Mouse (Mus musculus) limb, embryonic 13.5 days (tissue): Measurements from ENCODE around the gene Gosr1. TPM values are rescaled to one million over a fixed set of nuclear protein-coding genes. Genes with fewer than 3 reads are reported as not detected.
A peak's percentile ranks its signal among the peaks of the same experiment; 100 is the strongest.
"Not testable (repeated sequence)": the region's sequence is repeated elsewhere in the genome, so short reads cannot be mapped to it uniquely, and the experiment has no call there.

Experiments
- ATAC-seq: fragments of 200-750 bp; cut with Nextera tagmentation; 2 replicates; pipeline ENCODE4 v1.8.0; 2017; ENCODE audit warnings: low read depth, moderate number of reproducible peaks, moderate TSS enrichment; ENCODE audit not compliant: low FRiP score
- H3K27ac ChIP-seq: fragments of 300-500 bp; sonication (generic); 2 replicates; pipeline ENCODE4 v1.5.1; 2015; ENCODE audit warnings: inconsistent platforms, mild to moderate bottlenecking, moderate library complexity
- H3K27me3 ChIP-seq: fragments of 300-500 bp; sonication (generic); 2 replicates; pipeline ENCODE4 v1.6.1; 2015; ENCODE audit warnings: mild to moderate bottlenecking, inconsistent platforms
- H3K36me3 ChIP-seq: fragments of 300-500 bp; sonication (generic); 2 replicates; pipeline ENCODE4 v1.6.1; 2015; ENCODE audit warnings: inconsistent platforms, mild to moderate bottlenecking, moderate library complexity
- H3K4me1 ChIP-seq: fragments of 300-500 bp; sonication (generic); 2 replicates; pipeline ENCODE4 v1.6.1; 2015; ENCODE audit warnings: inconsistent platforms
- H3K4me2 ChIP-seq: fragments of 300-500 bp; sonication (generic); replicated peaks from 2 replicates; pipeline ENCODE4 v1.6.1; 2015; ENCODE audit warnings: inconsistent platforms, mild to moderate bottlenecking, moderate library complexity
- H3K4me3 ChIP-seq: fragments of 300-500 bp; sonication (generic); 2 replicates; pipeline ENCODE4 v1.5.1; 2015; ENCODE audit warnings: moderate library complexity, mild to moderate bottlenecking, inconsistent platforms
- H3K9ac ChIP-seq: fragments of 300-500 bp; sonication (generic); 2 replicates; pipeline ENCODE4 v1.6.1; 2015; ENCODE audit warnings: mild to moderate bottlenecking, inconsistent platforms
- H3K9me3 ChIP-seq: fragments of 300-500 bp; sonication (generic); 2 replicates; pipeline ENCODE4 v1.6.1; 2016; ENCODE audit warnings: inconsistent platforms
- WGBS: fragments of 180-500 bp; shearing (Covaris S2); methylation state at CpG from one replicate; pipeline ENCODE4 v1.1.7; 2015; 5-methylcytosine and 5-hydroxymethylcytosine counted together
- polyA plus RNA-seq: library from polyadenylated mRNA; unstranded; fragments of >200 nt; fragmentation: Nextera tagmentation; extraction: Ambion mirVana; gene quantifications from 2 replicates; pipeline ENCODE4 v1.2.1, GENCODE M21; 2015

The Gosr1 gene
- polyA plus RNA-seq, 1 experiment from 2014 or later: 24.0 TPM

DNA sequence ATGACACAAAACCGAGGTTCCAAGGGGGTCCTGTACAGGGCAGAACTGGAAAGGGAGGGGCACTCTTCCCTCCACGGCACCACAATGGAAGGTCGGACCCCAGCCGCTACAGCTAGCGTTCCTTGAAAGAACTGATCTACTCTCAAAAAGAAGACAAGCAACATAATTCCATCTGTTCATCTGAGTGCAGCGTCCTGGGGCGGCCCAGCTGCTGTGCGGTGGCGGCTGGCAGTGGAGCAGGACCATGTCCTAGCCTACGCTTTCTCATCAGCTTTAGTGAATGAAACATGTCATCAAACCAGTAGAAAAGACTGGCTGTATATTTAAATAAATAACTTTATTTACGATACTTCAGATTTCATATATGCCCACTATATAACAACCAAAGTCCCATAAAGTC, 35.3 kb downstream of the Gosr1 start:
- no peak for ATAC-seq
- Histone ChIP-seq H3K27me3 (no peaks in the 10 kb centered on the region), H3K4me2 (no peak overlapping the region), H3K9me3 (no peaks in the 10 kb centered on the region), H3K36me3 (peaks cover 60% of the 10 kb centered on the region), H3K9ac (no peak overlapping the region), H3K27ac (no peak overlapping the region), H3K4me3 (no peak overlapping the region), H3K4me1 (0 out of 2 replicates have a peak, but pooled peaks cover 4% of the 10 kb centered on the region)
- WGBS: 95% methylated on average over 11 of the region's 11 CpGs

- Histone ChIP-seq H3K9me3 (no peaks in the 10 kb centered on the region), H3K4me1 (0 out of 2 replicates have a peak, but pooled peaks cover 4% of the 10 kb centered on the region), H3K36me3 (peaks cover 22% of the 10 kb centered on the region), H3K9ac (no peak overlapping the region), H3K27me3 (no peaks in the 10 kb centered on the region), H3K4me3 (no peak overlapping the region), H3K4me2 (no peak overlapping the region), H3K27ac (no peak overlapping the region)
- 78% methylated on average over 8 of the region's 8 CpGs for whole genome bisulfite sequencing
- no peak for ATAC-seq
These were observed 39.5 kb downstream of the Gosr1 start for GRCm38 (mm10) chr11:76723911-76724310.

DNA sequence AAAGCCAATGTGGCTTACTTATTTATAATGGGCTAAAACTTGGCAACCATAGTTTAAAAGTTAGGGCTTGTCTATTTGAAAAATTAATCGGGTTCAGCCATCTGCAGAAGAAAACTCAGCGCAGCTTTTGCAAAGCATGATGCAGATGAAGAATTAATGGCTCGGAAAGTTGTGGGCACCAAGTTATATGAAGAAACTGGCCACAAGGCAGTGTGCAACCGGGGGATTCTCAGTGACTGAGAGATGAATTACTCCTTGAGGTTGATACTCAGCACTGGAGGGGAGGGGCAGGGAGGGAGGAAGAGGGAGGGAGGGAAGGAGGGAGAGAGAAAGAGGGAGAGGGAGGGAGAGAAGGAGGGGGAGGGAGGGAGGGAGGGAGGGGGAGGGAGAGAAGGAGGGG, 46.4 kb downstream of the Gosr1 start:
- ATAC-seq: no peak
- 73% methylated on average over 4 of the region's 4 CpGs for WGBS
- Histone ChIP-seq H3K36me3 (no peaks in the 10 kb centered on the region), H3K4me2 (no peak overlapping the region), H3K4me3 (no peak overlapping the region), H3K27me3 (no peaks in the 10 kb centered on the region), H3K27ac (no peak overlapping the region), H3K4me1 (no peaks in the 10 kb centered on the region), H3K9me3 (no peaks in the 10 kb centered on the region), H3K9ac (no peak overlapping the region)

DNA sequence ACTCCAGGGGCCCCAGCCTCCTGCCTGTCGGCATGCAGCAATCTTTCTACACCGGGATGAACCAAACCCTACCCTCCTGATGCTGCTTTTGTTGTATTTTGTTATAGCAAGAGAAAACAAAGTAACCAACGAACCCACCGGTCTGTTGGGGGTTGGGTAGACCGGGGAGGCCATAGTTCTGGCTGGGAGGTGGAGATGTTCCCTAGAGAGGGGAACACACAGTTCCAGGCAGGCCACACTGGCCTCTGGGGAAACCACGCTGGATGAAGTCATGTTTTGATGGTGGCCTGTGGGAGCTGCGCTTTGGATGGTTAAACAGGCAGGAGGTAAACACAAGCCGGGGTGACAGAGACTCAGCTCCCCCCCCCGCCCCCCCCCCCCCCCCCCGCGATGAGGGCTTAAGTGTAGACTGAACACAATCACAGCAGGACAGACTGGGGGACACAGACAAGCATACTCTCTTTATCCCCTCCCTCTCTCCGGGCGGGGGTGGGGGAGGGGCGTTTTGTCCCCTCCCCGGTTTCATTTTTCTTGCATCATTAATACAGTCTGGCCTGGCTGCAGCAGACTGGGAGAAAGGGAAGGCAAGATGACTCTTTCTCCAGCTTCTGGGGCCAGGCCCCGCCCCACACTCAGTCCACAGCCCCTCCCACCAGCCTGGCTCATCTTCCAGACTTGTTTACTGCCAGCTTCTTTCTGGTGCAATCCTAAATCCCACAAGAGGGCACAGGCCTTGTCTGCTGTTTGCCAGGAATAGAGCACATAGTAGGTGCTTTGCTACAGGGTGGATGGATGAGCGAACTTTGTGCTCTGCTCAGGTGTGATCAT, 53.5 kb downstream of the Gosr1 start:
- Histone ChIP-seq H3K27ac (no peak overlapping the region), H3K36me3 (no peaks in the 10 kb centered on the region), H3K4me2 (no peak overlapping the region), H3K9me3 (peaks cover 4% of the 10 kb centered on the region; the same call in 1 of the 2 replicates), H3K9ac (no peak overlapping the region), H3K4me3 (no peak overlapping the region), H3K4me1 (peaks cover 9% of the 10 kb centered on the region), H3K27me3 (no peaks in the 10 kb centered on the region)
- WGBS: 34% methylated on average over 12 of the region's 17 CpGs
- no peak for ATAC-seq

- ATAC-seq: no peak
- Histone ChIP-seq H3K36me3 (no peaks in the 10 kb centered on the region), H3K4me2 (no peak overlapping the region), H3K27ac (no peak overlapping the region), H3K9ac (no peak overlapping the region), H3K4me3 (no peak overlapping the region), H3K4me1 (peaks cover 9% of the 10 kb centered on the region), H3K9me3 (peaks cover 4% of the 10 kb centered on the region; the same call in 1 of the 2 replicates), H3K27me3 (no peaks in the 10 kb centered on the region)
- 29% methylated on average over 1 of the region's 1 CpGs for WGBS
These were observed 54.5 kb downstream of the Gosr1 start for GRCm38 (mm10) chr11:76708881-76709280.

- WGBS: 89% methylated on average over 1 of the region's 1 CpGs
- ATAC-seq: no peak
These were observed 55.3 kb downstream of the Gosr1 start for GRCm38 (mm10) chr11:76708066-76708465.

DNA sequence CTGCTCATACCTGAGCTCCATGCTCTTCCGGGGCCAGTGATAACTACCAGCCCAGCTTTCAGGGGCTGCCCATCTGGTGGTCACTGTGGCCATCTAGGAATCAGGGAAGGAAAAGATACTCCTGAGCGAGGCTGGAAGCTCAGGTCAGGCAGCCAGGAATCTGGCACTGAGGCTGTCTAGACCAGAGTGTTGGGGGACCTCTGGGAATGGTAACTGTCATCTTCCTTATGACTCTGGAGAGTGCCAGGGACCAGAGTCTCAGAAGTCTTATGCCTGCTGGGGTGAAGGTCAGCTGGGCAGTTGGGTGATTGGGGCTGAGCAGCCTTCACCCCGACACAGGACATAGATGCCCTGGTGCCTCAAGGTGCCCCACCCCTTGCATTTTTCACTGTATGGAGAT, 55.7 kb downstream of the Gosr1 start:
- WGBS: 70% methylated on average over 3 of the region's 3 CpGs
- no peak for ATAC-seq
- H3K27ac ChIP-seq: no peak overlapping the region
- H3K4me3 ChIP-seq: no peak overlapping the region
- no peak overlapping the region for H3K9ac ChIP-seq
- H3K36me3 ChIP-seq: no peaks in the 10 kb centered on the region
- H3K4me2 ChIP-seq: no peak overlapping the region
- peaks cover 4% of the 10 kb centered on the region; the same call in 1 of the 2 replicates for H3K9me3 ChIP-seq
- peaks cover 9% of the 10 kb centered on the region for H3K4me1 ChIP-seq
- no peaks in the 10 kb centered on the region for H3K27me3 ChIP-seq

More at GRCm38 (mm10) chr11:76708066-76708465, 55.3 kb downstream of the Gosr1 start:
- no peaks in the 10 kb centered on the region for H3K27me3 ChIP-seq
- no peak overlapping the region for H3K9ac ChIP-seq
- no peak overlapping the region for H3K4me3 ChIP-seq
- no peak overlapping the region for H3K27ac ChIP-seq
- peaks cover 4% of the 10 kb centered on the region; the same call in 1 of the 2 replicates for H3K9me3 ChIP-seq
- H3K4me1 ChIP-seq: peaks cover 9% of the 10 kb centered on the region
- no peaks in the 10 kb centered on the region for H3K36me3 ChIP-seq
- H3K4me2 ChIP-seq: no peak overlapping the region

- WGBS: 44% methylated on average over 9 of the region's 9 CpGs
- Histone ChIP-seq H3K4me1 (peaks cover 7% of the 10 kb centered on the region; the same call in 1 of the 2 replicates), H3K27ac (no peak overlapping the region), H3K27me3 (no peaks in the 10 kb centered on the region), H3K9me3 (no peaks in the 10 kb centered on the region), H3K4me3 (no peak overlapping the region), H3K9ac (no peak overlapping the region), H3K36me3 (no peaks in the 10 kb centered on the region), H3K4me2 (peak overlapping the region; percentile 28)
- ATAC-seq: no peak
These were observed 63.8 kb downstream of the Gosr1 start for GRCm38 (mm10) chr11:76699626-76700025.

- 63% methylated on average over 6 of the region's 6 CpGs for WGBS
- Histone ChIP-seq H3K9ac (no peak overlapping the region), H3K4me1 (peaks cover 7% of the 10 kb centered on the region; the same call in 1 of the 2 replicates), H3K9me3 (no peaks in the 10 kb centered on the region), H3K27me3 (no peaks in the 10 kb centered on the region), H3K27ac (no peak overlapping the region), H3K36me3 (no peaks in the 10 kb centered on the region), H3K4me2 (no peak overlapping the region), H3K4me3 (no peak overlapping the region)
- no peak for ATAC-seq
These were observed 67.6 kb downstream of the Gosr1 start for GRCm38 (mm10) chr11:76695810-76696209.

DNA sequence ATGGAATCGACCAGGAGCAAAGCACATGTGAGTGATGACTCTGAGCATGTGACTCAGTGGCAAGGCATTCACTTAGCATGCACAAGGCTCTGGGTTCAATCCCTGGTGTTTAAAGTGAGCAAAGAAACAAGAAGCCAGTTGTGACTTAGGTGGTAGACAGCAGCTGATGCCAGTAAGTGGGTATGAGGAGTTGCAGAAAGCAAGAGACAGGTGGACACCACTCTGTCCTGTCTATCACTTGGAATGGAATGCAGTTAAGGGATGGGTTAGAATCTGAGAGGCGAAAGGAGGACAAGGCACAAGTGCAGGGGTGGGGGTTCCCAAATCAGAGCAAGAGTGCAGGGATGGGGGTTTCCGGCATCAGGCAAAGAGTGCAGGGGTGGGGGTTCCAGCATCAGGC, 71.3 kb downstream of the Gosr1 start:
- WGBS: 73% methylated on average over 3 of the region's 3 CpGs

GRCm38 (mm10) chr11:76685604-76686003, 77.8 kb downstream of the Gosr1 start:
- no peaks in the 10 kb centered on the region for H3K4me1 ChIP-seq
- no peak overlapping the region for H3K4me2 ChIP-seq
- no peaks in the 10 kb centered on the region for H3K36me3 ChIP-seq
- peaks cover under 1% of the 10 kb centered on the region; the same call in 1 of the 2 replicates for H3K27me3 ChIP-seq
- H3K27ac ChIP-seq: no peak overlapping the region
- ATAC-seq: no peak
- H3K4me3 ChIP-seq: no peak overlapping the region
- H3K9me3 ChIP-seq: no peaks in the 10 kb centered on the region
- no peak overlapping the region for H3K9ac ChIP-seq
- WGBS: 46% methylated on average over 2 of the region's 2 CpGs

More for the DNA sequence above, 71.3 kb downstream of the Gosr1 start:
- no peak overlapping the region for H3K4me3 ChIP-seq
- H3K9me3 ChIP-seq: no peaks in the 10 kb centered on the region
- ATAC-seq: no peak
- H3K36me3 ChIP-seq: no peaks in the 10 kb centered on the region
- no peak overlapping the region for H3K4me2 ChIP-seq
- no peak overlapping the region for H3K27ac ChIP-seq
- no peaks in the 10 kb centered on the region for H3K4me1 ChIP-seq
- H3K27me3 ChIP-seq: no peaks in the 10 kb centered on the region
- H3K9ac ChIP-seq: no peak overlapping the region

- Histone ChIP-seq H3K9ac (0 out of 2 replicates have a peak within 1 kb of the TSS, but pooled peaks have one; percentile 25), H3K4me2 (peak within 1 kb of the TSS; percentile 27; the same call in 1 of the 2 replicates), H3K27me3 (peaks cover 28% of the 10 kb centered on the region)
- ATAC-seq, H3K4me1 ChIP-seq, H3K9me3 ChIP-seq, H3K4me3 ChIP-seq, H3K36me3 ChIP-seq, H3K27ac ChIP-seq: not testable (repeated sequence)
- WGBS: 25% methylated on average over 7 of the region's 8 CpGs
These were observed 83.9 kb downstream of the Gosr1 start, which contains the start of gene Trarg1 for GRCm38 (mm10) chr11:76679508-76679907. Gene Trarg1 (plus strand): TSS chr11:76679808.
